Mouse (Mus musculus): ENCODE measurements at regions not wholly inside any gene's neighbourhood (a gene's known extent, or its start where the extent isn't known, plus 50 kb on each side); places are given as distances from the start of the nearest gene placed in this dataset.

DNA sequence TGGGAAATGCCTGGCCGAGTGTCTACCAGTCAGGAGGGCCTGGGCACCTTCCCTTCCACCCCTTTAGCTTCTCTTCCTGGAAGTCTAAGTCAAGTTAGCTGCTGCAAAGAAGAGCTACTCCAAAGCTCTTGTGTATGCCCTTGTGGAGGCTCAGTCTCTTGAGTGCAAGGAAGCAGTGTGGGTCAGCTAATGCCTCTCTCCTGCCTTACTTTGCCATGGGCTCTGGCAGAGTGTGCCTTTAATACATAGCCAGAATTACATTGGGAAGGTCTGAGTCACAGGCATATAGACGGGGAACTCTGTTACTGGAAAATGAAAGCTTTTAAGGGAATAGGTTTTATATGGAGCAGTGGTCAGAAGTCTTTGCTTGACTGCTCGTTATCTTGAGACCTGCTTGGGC is 201.7 kb downstream of the Stim2 start:
- Histone ChIP-seq H3K27ac (ENCODE audit: low read length) (no peak overlapping the region), H3K9ac (ENCODE audit: low read length) (no peak overlapping the region), H3K36me3 (ENCODE audit: control insufficient read depth, insufficient read depth) (no peaks in the 10 kb centered on the region), H3K9me3 (replicated peaks; ENCODE audit: control insufficient read depth, low read length) (no peaks in the 10 kb centered on the region), H3K4me2 (ENCODE audit: low read depth, low read length) (no peak overlapping the region), H3K27me3 (ENCODE audit: control insufficient read depth, insufficient read depth, low read length) (no peaks in the 10 kb centered on the region), H3K4me1 (ENCODE audit: control insufficient read depth, insufficient read depth, low read length) (no peaks in the 10 kb centered on the region), H3K4me3 (ENCODE audit: low read length) (no peak overlapping the region)
- 78% methylated on average over 3 of the region's 3 CpGs for WGBS
- ATAC-seq (replicated peaks; ENCODE audit: extremely low read depth, insufficient read depth, low FRiP score): no peak

DNA sequence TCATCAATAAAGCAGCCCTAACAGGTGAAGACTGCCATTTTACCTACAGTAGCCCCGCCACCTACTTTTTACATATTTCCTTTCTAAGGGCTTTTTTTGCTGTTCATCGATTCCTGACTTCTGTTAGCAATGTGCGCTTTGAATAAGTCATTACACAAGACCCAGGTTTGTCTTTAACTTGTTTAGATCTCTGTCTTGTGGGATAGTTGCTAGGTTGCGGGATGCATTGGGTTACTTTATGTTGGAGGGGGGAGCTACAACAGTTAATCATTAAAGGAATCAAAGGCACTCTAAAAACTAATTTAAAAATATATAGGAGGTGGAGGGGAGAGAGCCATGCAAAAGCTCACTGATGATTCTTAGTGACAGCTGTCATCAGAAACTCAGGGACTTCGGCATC is 202.3 kb downstream of the Stim2 start:
- Histone ChIP-seq H3K36me3 (ENCODE audit: control insufficient read depth, insufficient read depth) (no peaks in the 10 kb centered on the region), H3K4me1 (ENCODE audit: control insufficient read depth, insufficient read depth, low read length) (no peaks in the 10 kb centered on the region), H3K27ac (ENCODE audit: low read length) (no peak overlapping the region), H3K4me3 (ENCODE audit: low read length) (no peak overlapping the region), H3K4me2 (ENCODE audit: low read depth, low read length) (no peak overlapping the region), H3K9me3 (replicated peaks; ENCODE audit: control insufficient read depth, low read length) (no peaks in the 10 kb centered on the region), H3K27me3 (ENCODE audit: control insufficient read depth, insufficient read depth, low read length) (no peaks in the 10 kb centered on the region), H3K9ac (ENCODE audit: low read length) (no peak overlapping the region)
- no peak for ATAC-seq (replicated peaks; ENCODE audit: extremely low read depth, insufficient read depth, low FRiP score)
- 85% methylated on average over 5 of the region's 5 CpGs for WGBS

DNA sequence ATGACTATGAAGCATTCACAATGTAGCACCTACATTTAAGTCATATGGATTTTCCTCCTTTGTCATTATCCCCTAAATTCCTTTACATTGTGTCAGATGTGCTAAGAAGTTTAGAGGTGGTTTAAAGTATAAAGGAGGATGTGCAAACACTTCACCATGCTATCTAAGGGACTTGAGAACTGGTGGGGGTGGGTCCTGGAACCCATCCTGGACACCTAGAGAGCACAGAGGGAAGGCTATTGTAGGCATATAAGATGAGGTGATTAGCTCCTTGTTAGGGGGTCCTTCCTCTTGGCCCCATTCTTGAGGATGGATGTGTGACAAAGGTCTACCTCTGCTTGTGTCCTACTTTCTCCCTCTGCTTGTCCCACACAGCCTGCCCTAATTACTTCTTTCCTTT is 213.2 kb downstream of the Stim2 start:
- Histone ChIP-seq H3K36me3 (ENCODE audit: control insufficient read depth, insufficient read depth) (no peaks in the 10 kb centered on the region), H3K27ac (ENCODE audit: low read length) (no peak overlapping the region), H3K4me1 (ENCODE audit: control insufficient read depth, insufficient read depth, low read length) (no peaks in the 10 kb centered on the region), H3K9ac (ENCODE audit: low read length) (no peak overlapping the region), H3K9me3 (replicated peaks; ENCODE audit: control insufficient read depth, low read length) (no peaks in the 10 kb centered on the region), H3K27me3 (ENCODE audit: control insufficient read depth, insufficient read depth, low read length) (no peaks in the 10 kb centered on the region), H3K4me2 (ENCODE audit: low read depth, low read length) (no peak overlapping the region), H3K4me3 (ENCODE audit: low read length) (no peak overlapping the region)
- ATAC-seq (replicated peaks; ENCODE audit: extremely low read depth, insufficient read depth, low FRiP score): no peak

DNA sequence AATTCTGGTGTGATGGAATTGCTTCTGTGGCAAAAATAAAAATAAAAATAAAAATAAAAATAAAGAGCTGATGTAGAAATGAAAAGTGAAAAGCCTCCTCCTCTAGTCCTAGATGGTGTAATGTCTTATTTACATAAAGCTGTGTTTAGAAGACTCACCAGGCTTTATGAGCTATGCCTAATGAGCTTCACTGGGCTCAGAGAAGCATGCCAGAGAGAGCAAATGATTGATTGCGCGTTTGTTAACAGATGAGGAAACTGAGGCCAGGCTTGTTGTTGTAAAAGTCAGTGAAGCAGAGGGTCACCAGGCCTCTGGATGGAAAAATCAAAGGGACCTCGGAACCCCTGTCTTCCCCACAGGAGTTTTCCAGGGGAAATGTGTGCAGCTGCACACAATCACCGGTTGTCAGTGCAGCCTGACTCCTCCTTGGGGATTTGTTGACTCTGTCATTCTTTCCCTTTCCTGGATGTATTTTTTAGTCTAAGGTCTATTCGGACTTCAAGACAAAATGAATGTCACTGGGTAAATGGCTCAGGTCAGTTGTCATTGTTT is 213.8 kb downstream of the Stim2 start:
- Histone ChIP-seq H3K27me3 (ENCODE audit: control insufficient read depth, insufficient read depth, low read length) (no peaks in the 10 kb centered on the region), H3K36me3 (ENCODE audit: control insufficient read depth, insufficient read depth) (no peaks in the 10 kb centered on the region), H3K4me2 (ENCODE audit: low read depth, low read length) (no peak overlapping the region), H3K9me3 (replicated peaks; ENCODE audit: control insufficient read depth, low read length) (no peaks in the 10 kb centered on the region), H3K4me3 (ENCODE audit: low read length) (no peak overlapping the region), H3K27ac (ENCODE audit: low read length) (no peak overlapping the region), H3K4me1 (ENCODE audit: control insufficient read depth, insufficient read depth, low read length) (no peaks in the 10 kb centered on the region), H3K9ac (ENCODE audit: low read length) (no peak overlapping the region)
- 53% methylated on average over 5 of the region's 5 CpGs for WGBS
- no peak for ATAC-seq (replicated peaks; ENCODE audit: extremely low read depth, insufficient read depth, low FRiP score)

DNA sequence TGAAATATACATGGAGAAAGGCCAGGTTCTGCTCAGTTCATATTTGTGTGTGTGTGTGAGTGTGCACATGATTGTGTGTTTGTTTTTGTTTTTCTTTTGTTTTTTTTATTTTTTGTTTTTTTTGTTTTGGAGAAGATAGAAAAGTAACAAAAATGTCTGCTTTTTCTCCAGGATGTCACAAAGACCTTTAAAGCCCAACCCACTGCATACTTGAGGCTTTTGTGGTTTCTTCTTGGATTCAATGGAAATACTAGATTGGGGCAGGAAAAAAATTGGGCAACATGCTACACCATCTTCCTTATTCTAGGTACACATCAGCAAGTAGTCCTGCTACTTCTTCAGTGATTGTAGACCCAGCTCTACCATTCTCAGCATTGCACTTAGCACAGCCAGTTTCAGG is 226.7 kb downstream of the Stim2 start:
- H3K27ac ChIP-seq (ENCODE audit: low read length): no peak overlapping the region
- H3K9ac ChIP-seq (ENCODE audit: low read length): no peak overlapping the region
- no peak overlapping the region for H3K4me3 ChIP-seq (ENCODE audit: low read length)
- no peaks in the 10 kb centered on the region for H3K4me1 ChIP-seq (ENCODE audit: control insufficient read depth, insufficient read depth, low read length)
- no peaks in the 10 kb centered on the region for H3K9me3 ChIP-seq (replicated peaks; ENCODE audit: control insufficient read depth, low read length)
- no peaks in the 10 kb centered on the region for H3K36me3 ChIP-seq (ENCODE audit: control insufficient read depth, insufficient read depth)
- no peak for ATAC-seq (replicated peaks; ENCODE audit: extremely low read depth, insufficient read depth, low FRiP score)
- H3K4me2 ChIP-seq (ENCODE audit: low read depth, low read length): no peak overlapping the region
- no peaks in the 10 kb centered on the region for H3K27me3 ChIP-seq (ENCODE audit: control insufficient read depth, insufficient read depth, low read length)

DNA sequence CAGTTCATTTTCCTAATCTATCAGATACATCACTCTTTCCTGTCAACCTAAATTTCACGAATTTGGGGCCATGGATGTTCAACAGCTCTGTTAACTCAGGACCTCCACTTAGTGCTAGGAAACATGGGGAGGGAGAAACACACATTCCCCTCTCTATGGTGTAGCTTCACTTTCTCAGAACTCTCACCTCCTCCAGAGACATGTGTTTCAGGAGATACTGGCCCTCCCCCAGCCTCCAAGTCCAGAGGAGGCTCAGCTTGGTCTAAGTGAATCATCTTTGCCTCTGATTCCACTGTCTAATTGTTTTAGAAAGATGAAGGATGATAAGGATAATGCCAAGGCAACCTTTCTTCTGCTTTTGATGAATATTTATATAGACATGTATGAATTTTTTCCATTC is 236.3 kb downstream of the Stim2 start:
- Histone ChIP-seq H3K9me3 (replicated peaks; ENCODE audit: control insufficient read depth, low read length) (no peaks in the 10 kb centered on the region), H3K27ac (ENCODE audit: low read length) (no peak overlapping the region), H3K9ac (ENCODE audit: low read length) (no peak overlapping the region), H3K27me3 (ENCODE audit: control insufficient read depth, insufficient read depth, low read length) (no peaks in the 10 kb centered on the region), H3K4me2 (ENCODE audit: low read depth, low read length) (no peak overlapping the region), H3K4me3 (ENCODE audit: low read length) (no peak overlapping the region), H3K36me3 (ENCODE audit: control insufficient read depth, insufficient read depth) (no peaks in the 10 kb centered on the region), H3K4me1 (ENCODE audit: control insufficient read depth, insufficient read depth, low read length) (no peaks in the 10 kb centered on the region)
- ATAC-seq (replicated peaks; ENCODE audit: extremely low read depth, insufficient read depth, low FRiP score): no peak
- WGBS: 81% methylated on average over 1 of the region's 1 CpGs

DNA sequence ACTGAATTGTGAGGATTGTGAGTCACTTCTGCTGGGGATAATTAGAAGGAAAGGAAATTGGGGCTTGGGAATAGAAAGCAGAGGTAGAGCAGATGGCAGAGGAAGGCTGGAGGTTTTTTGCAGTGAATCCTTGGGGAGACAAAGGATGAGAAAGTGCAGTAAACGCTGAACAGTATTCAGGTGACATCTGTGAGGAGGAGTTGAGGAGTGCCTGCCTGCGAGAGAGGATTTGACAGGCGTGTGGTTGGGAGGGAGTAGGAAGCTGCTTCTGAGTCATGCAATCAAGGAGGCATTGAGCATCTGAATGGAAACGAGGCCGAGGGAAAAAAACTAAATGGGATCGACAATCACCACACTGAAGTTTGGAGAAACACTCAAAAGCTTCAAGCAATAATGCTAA is 236.9 kb downstream of the Stim2 start:
- Histone ChIP-seq H3K27me3 (ENCODE audit: control insufficient read depth, insufficient read depth, low read length) (no peaks in the 10 kb centered on the region), H3K9me3 (replicated peaks; ENCODE audit: control insufficient read depth, low read length) (no peaks in the 10 kb centered on the region), H3K4me1 (ENCODE audit: control insufficient read depth, insufficient read depth, low read length) (no peaks in the 10 kb centered on the region), H3K36me3 (ENCODE audit: control insufficient read depth, insufficient read depth) (no peaks in the 10 kb centered on the region), H3K4me3 (ENCODE audit: low read length) (no peak overlapping the region), H3K9ac (ENCODE audit: low read length) (no peak overlapping the region), H3K27ac (ENCODE audit: low read length) (no peak overlapping the region), H3K4me2 (ENCODE audit: low read depth, low read length) (no peak overlapping the region)
- no peak for ATAC-seq (replicated peaks; ENCODE audit: extremely low read depth, insufficient read depth, low FRiP score)
- 50% methylated on average over 6 of the region's 6 CpGs for WGBS

DNA sequence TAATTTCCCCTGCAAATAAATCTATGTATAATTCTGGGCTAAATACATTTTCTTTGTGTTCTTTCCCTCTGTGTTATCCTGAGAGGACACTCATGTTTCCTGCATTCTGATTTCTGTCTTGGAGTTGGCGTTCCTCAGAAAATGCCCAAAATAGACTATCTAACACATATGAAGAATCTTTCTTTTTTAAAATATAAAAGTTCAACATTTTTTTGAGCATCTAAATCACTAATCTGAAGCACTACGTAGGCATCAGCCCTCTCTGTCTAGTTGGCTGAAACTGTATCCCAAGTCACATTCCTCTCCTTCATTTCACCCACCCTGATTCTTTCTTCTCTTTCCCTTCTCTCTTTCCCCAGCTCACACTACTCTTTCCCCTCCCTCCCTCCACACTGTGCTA is 238.9 kb downstream of the Stim2 start:
- no peak overlapping the region for H3K4me3 ChIP-seq (ENCODE audit: low read length)
- H3K4me2 ChIP-seq (ENCODE audit: low read depth, low read length): no peak overlapping the region
- ATAC-seq (replicated peaks; ENCODE audit: extremely low read depth, insufficient read depth, low FRiP score): no peak
- H3K36me3 ChIP-seq (ENCODE audit: control insufficient read depth, insufficient read depth): no peaks in the 10 kb centered on the region
- H3K9me3 ChIP-seq (replicated peaks; ENCODE audit: control insufficient read depth, low read length): no peaks in the 10 kb centered on the region
- no peak overlapping the region for H3K27ac ChIP-seq (ENCODE audit: low read length)
- no peak overlapping the region for H3K9ac ChIP-seq (ENCODE audit: low read length)
- no peaks in the 10 kb centered on the region for H3K4me1 ChIP-seq (ENCODE audit: control insufficient read depth, insufficient read depth, low read length)
- no peaks in the 10 kb centered on the region for H3K27me3 ChIP-seq (ENCODE audit: control insufficient read depth, insufficient read depth, low read length)
- 80% methylated on average over 2 of the region's 2 CpGs for WGBS

DNA sequence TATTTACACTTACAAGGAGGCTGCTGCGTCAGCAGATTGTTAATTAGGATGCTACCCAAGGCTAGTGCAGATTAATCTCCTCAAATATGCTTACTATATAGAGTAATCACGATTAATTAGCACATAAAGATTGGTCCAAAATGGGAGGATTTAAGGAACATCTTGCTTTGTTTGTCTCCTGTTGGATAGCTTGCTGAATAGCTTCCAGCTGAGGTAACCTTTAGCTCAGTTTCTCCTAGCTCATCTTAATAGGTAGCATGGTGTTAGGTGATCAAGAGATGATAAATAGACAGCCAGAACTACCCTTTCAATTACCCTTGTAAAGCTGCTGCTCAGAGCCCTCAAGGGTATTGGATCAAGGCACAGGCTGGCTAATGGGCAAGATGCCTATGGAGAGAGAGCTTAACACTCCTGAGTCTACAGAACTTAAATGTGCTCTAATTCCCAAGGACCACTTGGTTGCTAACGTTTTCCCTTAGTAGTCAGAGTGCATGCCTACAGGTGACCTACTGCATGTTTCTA is 240.4 kb downstream of the Stim2 start:
- no peak overlapping the region for H3K4me2 ChIP-seq (ENCODE audit: low read depth, low read length)
- ATAC-seq (replicated peaks; ENCODE audit: extremely low read depth, insufficient read depth, low FRiP score): no peak
- no peaks in the 10 kb centered on the region for H3K9me3 ChIP-seq (replicated peaks; ENCODE audit: control insufficient read depth, low read length)
- no peak overlapping the region for H3K4me3 ChIP-seq (ENCODE audit: low read length)
- no peaks in the 10 kb centered on the region for H3K27me3 ChIP-seq (ENCODE audit: control insufficient read depth, insufficient read depth, low read length)
- WGBS: 74% methylated on average over 3 of the region's 3 CpGs
- no peak overlapping the region for H3K9ac ChIP-seq (ENCODE audit: low read length)
- H3K27ac ChIP-seq (ENCODE audit: low read length): no peak overlapping the region
- no peaks in the 10 kb centered on the region for H3K36me3 ChIP-seq (ENCODE audit: control insufficient read depth, insufficient read depth)
- no peaks in the 10 kb centered on the region for H3K4me1 ChIP-seq (ENCODE audit: control insufficient read depth, insufficient read depth, low read length)

DNA sequence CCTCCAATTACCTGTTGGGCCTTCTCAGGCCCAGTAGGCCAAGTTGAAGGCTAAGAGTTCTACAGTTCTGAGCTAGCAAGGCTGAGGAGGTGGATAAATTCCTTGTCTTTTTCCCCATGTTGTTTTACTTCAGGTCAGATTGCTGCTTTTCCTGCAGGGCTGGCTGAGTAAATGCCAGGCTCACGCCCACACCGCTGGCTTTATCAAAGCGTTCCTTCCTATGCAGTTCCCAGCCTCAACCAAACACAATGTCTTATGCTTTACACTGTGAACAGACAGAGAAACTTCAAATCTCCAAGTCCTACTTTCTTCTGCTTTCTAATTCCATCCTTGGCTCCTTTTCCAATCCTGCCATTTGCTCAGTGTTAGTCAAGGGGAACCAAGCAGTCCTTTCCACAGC is 241.3 kb downstream of the Stim2 start:
- Histone ChIP-seq H3K27ac (ENCODE audit: low read length) (no peak overlapping the region), H3K9ac (ENCODE audit: low read length) (no peak overlapping the region), H3K27me3 (ENCODE audit: control insufficient read depth, insufficient read depth, low read length) (no peaks in the 10 kb centered on the region), H3K4me2 (ENCODE audit: low read depth, low read length) (no peak overlapping the region), H3K4me3 (ENCODE audit: low read length) (no peak overlapping the region), H3K4me1 (ENCODE audit: control insufficient read depth, insufficient read depth, low read length) (no peaks in the 10 kb centered on the region), H3K36me3 (ENCODE audit: control insufficient read depth, insufficient read depth) (no peaks in the 10 kb centered on the region), H3K9me3 (replicated peaks; ENCODE audit: control insufficient read depth, low read length) (no peaks in the 10 kb centered on the region)
- 71% methylated on average over 3 of the region's 3 CpGs for WGBS
- ATAC-seq (replicated peaks; ENCODE audit: extremely low read depth, insufficient read depth, low FRiP score): no peak; the same call in 1 of the 2 replicates

All from heart, embryonic 16.5 days (tissue).